In the genomic region with DNA sequence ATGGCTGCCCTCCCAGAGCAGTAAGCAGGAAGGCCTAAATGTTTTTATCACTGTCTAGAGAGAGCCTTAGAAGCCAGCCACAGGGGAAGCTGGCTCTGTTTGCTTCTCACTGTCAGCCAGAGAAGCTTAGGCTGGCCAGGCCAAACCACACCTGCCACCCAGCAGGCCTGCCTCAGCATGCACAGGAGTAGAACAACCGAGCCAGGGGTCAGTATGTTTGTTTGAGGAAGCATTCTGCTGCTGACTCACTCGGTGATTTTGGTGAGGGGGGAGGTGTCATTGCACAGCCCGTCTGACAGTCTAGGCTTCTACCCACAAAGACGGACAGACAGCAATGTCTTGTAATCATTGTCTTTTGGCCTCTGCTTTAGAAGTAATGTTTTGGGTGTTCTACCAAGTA, we compare ENCODE assay signal across 11 mouse cellular contexts. TPM values are rescaled to one million over a fixed set of nuclear protein-coding genes. Genes with fewer than 3 reads are reported as not detected.
A peak's percentile ranks its signal among the peaks of the same experiment; 100 is the strongest.
DNase-seq lines count a peak whose midpoint lies in the region; ATAC-seq and TF ChIP-seq lines count a peak whose summit lies in the region.
"Had no signal": no experiment of that assay in that cellular context is flagged by ENCODE, and none has a peak within 500 bp of the region (broad histone marks: within the 10 kb centered on the region; RNA-seq: fewer than 3 reads in every experiment).

No protein-coding gene starts in this region.

- H3K9ac ChIP-seq in liver, embryonic 11.5 days (ENCODE audit: low read depth, low read length), result no peak overlapping the region
- no peak overlapping the region for H3K9ac ChIP-seq in forebrain, embryonic 11.5 days (ENCODE audit: low read length)
- H3K9ac ChIP-seq in hindbrain, postnatal 0 days (replicated peaks; ENCODE audit: low read length), result no peak overlapping the region
- H3K9ac ChIP-seq: heart, embryonic 12.5 days had no signal

- ATAC-seq in liver, embryonic 11.5 days (replicated peaks; ENCODE audit: low FRiP score), result peak; percentile 68
- ATAC-seq in forebrain, embryonic 11.5 days (replicated peaks; ENCODE audit: low FRiP score), result no peak
- ATAC-seq in hindbrain, postnatal 0 days, result no peak
- ATAC-seq: forebrain, embryonic 16.5 days had no signal

- no peak overlapping the region for H3K4me2 ChIP-seq in liver, embryonic 11.5 days
- no peak overlapping the region for H3K4me2 ChIP-seq in forebrain, embryonic 11.5 days (ENCODE audit: low read depth, low read length, severe bottlenecking)
- no peak overlapping the region for H3K4me2 ChIP-seq in hindbrain, postnatal 0 days (ENCODE audit: low read depth, low read length)
- H3K4me2 ChIP-seq: heart, embryonic 12.5 days had no signal

- DNase-seq in left cerebral cortex, postnatal 4 days, result peak; percentile 13
- no peak for DNase-seq in left cerebral cortex, adult 2 months (ENCODE audit: extremely low spot score in 1 of 2, low spot score in 2 of 2)
- peak; percentile 42 to 63 for DNase-seq in cerebellum, postnatal 10 days
- DNase-seq in liver, embryonic 11.5 days (ENCODE audit: low spot score), result no peak
- no peak for DNase-seq in forebrain, embryonic 11.5 days (ENCODE audit: low spot score)
- DNase-seq in layer of hippocampus, postnatal 36 days, result no peak
- DNase-seq in kidney, adult 18-20 months, result no peak
- no peak for DNase-seq in hindbrain, postnatal 0 days (ENCODE audit: low spot score)
- DNase-seq: kidney, postnatal 14 days had no signal

- no peak for TF ChIP-seq CTCF in left cerebral cortex, adult 2 months (IDR thresholded peaks at IDR 0.05)
- no peak for TF ChIP-seq CTCF in hindbrain, postnatal 0 days (IDR thresholded peaks at IDR 0.05; ENCODE audit: low read depth)

- WGBS in liver, embryonic 11.5 days, result 24% methylated on average over 4 of the region's 4 CpGs
- WGBS in forebrain, embryonic 11.5 days, result 55% methylated on average over 4 of the region's 4 CpGs
- WGBS in hindbrain, postnatal 0 days, result 52% methylated on average over 4 of the region's 4 CpGs

- no peaks in the 10 kb centered on the region for H3K36me3 ChIP-seq in liver, embryonic 11.5 days (ENCODE audit: control insufficient read depth, insufficient read depth, low read length)
- H3K36me3 ChIP-seq in forebrain, embryonic 11.5 days (ENCODE audit: control insufficient read depth, insufficient read depth, low read length), result no peaks in the 10 kb centered on the region
- H3K36me3 ChIP-seq in hindbrain, postnatal 0 days (ENCODE audit: insufficient read depth, low read length), result no peaks in the 10 kb centered on the region
- H3K36me3 ChIP-seq: heart, embryonic 12.5 days had no signal

- H3K4me3 ChIP-seq in left cerebral cortex, adult 2 months, result no peak overlapping the region
- H3K4me3 ChIP-seq in liver, embryonic 11.5 days (ENCODE audit: low read depth, low read length), result no peak overlapping the region
- no peak overlapping the region for H3K4me3 ChIP-seq in forebrain, embryonic 11.5 days (ENCODE audit: low read depth, low read length)
- H3K4me3 ChIP-seq in hindbrain, postnatal 0 days (ENCODE audit: low read length), result no peak overlapping the region
- H3K4me3 ChIP-seq: heart, embryonic 12.5 days had no signal

- no peaks in the 10 kb centered on the region for H3K9me3 ChIP-seq in liver, embryonic 11.5 days (ENCODE audit: control insufficient read depth, low read length)
- no peaks in the 10 kb centered on the region for H3K9me3 ChIP-seq in forebrain, embryonic 11.5 days (ENCODE audit: control insufficient read depth, low read length)
- no peaks in the 10 kb centered on the region for H3K9me3 ChIP-seq in hindbrain, postnatal 0 days (ENCODE audit: low read length)
- H3K9me3 ChIP-seq: heart, embryonic 12.5 days had no signal

- H3K27me3 ChIP-seq in liver, embryonic 11.5 days (replicated peaks; ENCODE audit: control insufficient read depth, insufficient read depth, low read length), result no peaks in the 10 kb centered on the region
- no peaks in the 10 kb centered on the region for H3K27me3 ChIP-seq in forebrain, embryonic 11.5 days (ENCODE audit: control insufficient read depth, insufficient read depth, low read length)
- no peaks in the 10 kb centered on the region for H3K27me3 ChIP-seq in hindbrain, postnatal 0 days (ENCODE audit: insufficient read depth, low read length)
- H3K27me3 ChIP-seq: heart, embryonic 12.5 days had no signal

- no peak overlapping the region for H3K27ac ChIP-seq in left cerebral cortex, adult 2 months
- H3K27ac ChIP-seq in liver, embryonic 11.5 days (ENCODE audit: low read depth, low read length), result peak overlapping the region; percentile 53; the same call in 1 of the 2 replicates
- H3K27ac ChIP-seq in forebrain, embryonic 11.5 days (ENCODE audit: low read depth, low read length), result no peak overlapping the region
- H3K27ac ChIP-seq in hindbrain, postnatal 0 days, result no peak overlapping the region

- peaks cover 3% of the 10 kb centered on the region; the same call in 1 of the 2 replicates for H3K4me1 ChIP-seq in liver, embryonic 11.5 days (replicated peaks; ENCODE audit: control insufficient read depth, insufficient read depth, low read length)
- no peaks in the 10 kb centered on the region for H3K4me1 ChIP-seq in forebrain, embryonic 11.5 days (replicated peaks; ENCODE audit: control insufficient read depth, insufficient read depth, low read length)
- H3K4me1 ChIP-seq in hindbrain, postnatal 0 days (ENCODE audit: insufficient read depth, low read length), result no peaks in the 10 kb centered on the region

- intact Hi-C loops in left cerebral cortex, postnatal 4 days (cut with DNase I), result no loop called here
- intact Hi-C loops in left cerebral cortex, adult 2 months (cut with DNase I), result no loop called here

RNA-seq across cellular contexts. Expression of gene Tmem158, which starts 25.1 kb away (rescaled TPM):
- total RNA-seq in left cerebral cortex, postnatal 4 days (2021), result 100 to 1,000 TPM; 124 to 132 TPM
- 10 to 100 TPM; 44.7 to 60.5 TPM for total RNA-seq in left cerebral cortex, adult 2 months (2021)
- 7.2 and 9.8 TPM in 2 replicates for polyA plus RNA-seq in liver, embryonic 11.5 days (2014; fragmentation: Nextera tagmentation; extraction: Ambion mirVana)
- polyA plus RNA-seq in forebrain, embryonic 11.5 days (2014; fragmentation: Nextera tagmentation; extraction: Ambion mirVana), result 4.8 and 6.4 TPM in 2 replicates
- 10 to 100 TPM; 33.6 to 36.0 TPM for total RNA-seq in layer of hippocampus, postnatal 36 days (2021)
- total RNA-seq in hindbrain, postnatal 0 days (2014; rRNA removed), result 153 and 182 TPM in 2 replicates
- polyA plus RNA-seq in hindbrain, postnatal 0 days (2015; fragmentation: Nextera tagmentation; extraction: Ambion mirVana), result 46.1 and 51.6 TPM in 2 replicates

Comparison
In these comparisons a context has a peak if more than half of its experiments do, and no peak if none do; other contexts are left out.
1. DNase-seq: peak in left cerebral cortex, postnatal 4 days (single experiment) and cerebellum, postnatal 10 days (2 of 2); none in left cerebral cortex, adult 2 months (0 of 2), liver, embryonic 11.5 days (single experiment), forebrain, embryonic 11.5 days (single experiment), layer of hippocampus, postnatal 36 days (0 of 2), kidney, adult 18-20 months (single experiment) and hindbrain, postnatal 0 days (single experiment).